Mouse (Mus musculus) large intestine, adult 2 months (tissue): ENCODE data around the gene Olfr288. TPM values are rescaled to one million over a fixed set of nuclear protein-coding genes. Genes with fewer than 3 reads are reported as not detected.

Experiments
- DNase-seq: peaks from one replicate; pipeline ENCODE4 v3.0.0-alpha.2; 2012; ENCODE audit warnings: low read depth, low spot score
- WGBS: fragments of 180-500 bp; shearing (Covaris S2); methylation state at CpG from one replicate; pipeline ENCODE4 v1.1.7; 2018; 5-methylcytosine and 5-hydroxymethylcytosine counted together
- polyA plus RNA-seq: library from polyadenylated mRNA; depleted of rRNA; stranded (reverse); fragments of >200 nt; gene quantifications from 2 replicates; pipeline ENCODE4 v1.2.3, GENCODE M21; 2012

Gene Olfr288
- polyA plus RNA-seq, 1 experiment, result not detected

DNA sequence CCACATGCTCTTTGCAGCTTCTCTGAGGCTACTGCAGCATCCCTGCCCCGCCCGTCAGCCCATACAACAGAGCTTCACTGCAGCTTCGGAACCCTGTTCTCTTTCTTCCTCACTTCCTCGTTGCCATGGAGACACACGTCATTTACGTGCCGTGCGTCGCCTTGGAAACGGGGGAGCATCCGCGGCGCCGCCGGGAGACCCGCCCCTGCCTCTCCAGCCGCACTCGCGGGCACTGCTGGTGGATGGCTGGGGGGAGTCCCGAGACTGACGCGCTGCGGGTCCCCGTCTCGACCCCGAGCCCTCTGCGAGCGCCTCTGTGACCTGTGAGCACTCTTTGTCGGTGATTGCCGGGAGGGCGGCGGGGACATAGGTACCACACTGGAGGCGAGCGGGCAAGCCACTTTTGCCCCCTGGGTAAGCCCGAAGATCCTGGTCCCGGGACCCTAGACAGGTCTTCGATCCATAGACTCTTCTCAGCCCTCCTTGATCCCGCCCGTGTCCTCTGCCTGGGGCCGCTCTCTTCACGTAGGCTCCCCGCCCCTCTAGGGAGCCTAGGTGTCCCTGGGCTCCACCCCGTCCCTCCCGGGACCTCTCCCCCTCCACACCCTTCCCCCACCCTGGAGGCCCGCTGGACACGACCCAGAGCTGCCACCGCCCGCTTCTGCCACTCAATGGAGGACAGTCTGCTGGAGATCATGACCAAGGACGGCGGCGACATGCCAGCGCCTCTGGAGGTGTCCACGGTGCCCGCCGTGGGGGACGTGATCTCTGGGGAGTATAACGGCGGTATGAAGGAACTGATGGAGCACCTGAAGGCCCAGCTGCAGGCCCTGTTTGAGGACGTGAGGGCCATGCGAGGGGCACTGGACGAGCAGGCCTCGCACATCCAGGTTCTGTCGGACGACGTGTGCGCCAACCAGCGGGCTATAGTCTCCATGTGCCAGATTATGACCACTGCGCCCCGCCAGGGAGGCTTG lies 27.4 kb downstream of the Olfr288 start:
- WGBS, result 3% methylated on average over 69 of the region's 69 CpGs
- DNase-seq, result no peak

DNA sequence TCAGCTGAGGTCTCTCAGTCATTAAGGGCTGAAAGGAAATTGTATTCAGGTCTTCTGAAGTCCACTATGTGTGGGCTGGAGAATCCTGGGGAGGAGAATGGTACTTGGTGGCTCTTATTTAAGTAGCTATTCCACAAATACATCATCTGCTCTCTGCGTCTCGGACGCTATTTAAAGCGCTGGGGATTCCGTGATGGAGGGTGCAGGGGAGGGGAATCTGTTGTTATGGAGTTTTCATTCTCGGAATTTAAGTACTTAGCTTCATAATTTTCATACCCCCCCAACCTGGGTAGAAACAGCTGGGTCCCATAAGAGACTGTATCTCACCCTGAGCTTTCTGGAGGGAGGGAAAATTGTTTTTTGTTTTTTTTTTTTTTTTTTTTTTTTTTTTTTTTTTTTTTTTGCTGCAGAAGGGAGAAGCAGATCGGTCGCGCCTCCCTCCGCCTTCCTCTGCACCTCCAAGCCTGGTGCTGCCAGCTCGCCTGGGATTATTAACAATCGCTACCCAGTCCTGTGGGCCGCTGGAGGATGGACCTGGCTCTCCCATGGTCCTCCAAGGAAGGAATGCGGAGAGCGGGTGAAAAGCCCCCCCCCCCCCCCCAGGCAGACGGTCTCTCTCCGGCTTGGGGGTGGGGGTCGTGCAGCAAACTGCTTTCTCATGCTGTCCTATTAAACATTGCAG lies 28.2 kb downstream of the Olfr288 start, which contains the start of gene Ccdc184:
Gene Ccdc184 (plus strand): TSS at position 196 of the 682 bp plus-strand sequence.
- no peak for DNase-seq
- 8% methylated on average over 18 of the region's 18 CpGs for WGBS

DNA sequence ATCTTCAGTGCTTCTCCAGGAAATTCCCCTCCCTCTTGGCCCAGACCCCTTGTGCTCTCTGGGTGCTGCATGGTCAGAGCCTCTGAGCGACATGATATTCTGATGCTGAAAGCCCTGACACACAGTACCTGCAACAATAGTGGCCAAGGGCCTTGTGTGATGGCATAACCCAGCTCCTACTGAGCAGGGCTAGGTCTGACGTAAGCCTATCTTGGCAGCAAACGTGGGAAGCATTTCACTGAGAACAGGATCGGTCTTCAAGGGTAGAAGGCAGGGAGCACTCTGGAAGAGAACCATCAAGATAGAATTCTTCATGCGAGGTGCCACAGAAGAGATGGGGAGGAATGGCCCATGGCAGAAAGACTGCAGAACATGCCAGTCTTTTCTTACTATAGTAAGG lies 29.8 kb downstream of the Olfr288 start, which contains the start of gene Asb8:
Gene Asb8 (minus strand): TSS at position 101 of the 400 bp plus-strand sequence.
- 79% methylated on average over 5 of the region's 5 CpGs for WGBS
- no peak for DNase-seq

DNA sequence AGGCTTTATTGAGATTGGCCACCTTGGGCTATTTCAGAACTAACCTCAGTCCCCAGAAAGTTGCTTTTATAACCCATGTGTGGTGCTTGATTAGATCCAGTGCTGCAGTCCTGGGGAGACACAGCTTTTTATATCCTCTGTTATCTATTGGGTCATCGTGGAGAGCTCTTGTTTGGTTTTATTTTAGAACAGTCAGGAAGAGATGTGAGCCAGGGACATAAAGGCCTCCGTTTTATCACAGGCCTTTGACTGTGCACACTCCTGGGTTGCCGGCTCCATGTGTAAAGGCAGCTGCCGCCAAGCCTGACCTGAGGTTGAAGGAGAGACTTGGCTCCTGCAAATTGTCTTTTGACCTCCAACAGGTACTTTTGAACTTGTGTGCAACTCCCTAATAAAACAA lies 32.8 kb downstream of the Olfr288 start:
- 51% methylated on average over 4 of the region's 4 CpGs for WGBS
- no peak for DNase-seq

DNA sequence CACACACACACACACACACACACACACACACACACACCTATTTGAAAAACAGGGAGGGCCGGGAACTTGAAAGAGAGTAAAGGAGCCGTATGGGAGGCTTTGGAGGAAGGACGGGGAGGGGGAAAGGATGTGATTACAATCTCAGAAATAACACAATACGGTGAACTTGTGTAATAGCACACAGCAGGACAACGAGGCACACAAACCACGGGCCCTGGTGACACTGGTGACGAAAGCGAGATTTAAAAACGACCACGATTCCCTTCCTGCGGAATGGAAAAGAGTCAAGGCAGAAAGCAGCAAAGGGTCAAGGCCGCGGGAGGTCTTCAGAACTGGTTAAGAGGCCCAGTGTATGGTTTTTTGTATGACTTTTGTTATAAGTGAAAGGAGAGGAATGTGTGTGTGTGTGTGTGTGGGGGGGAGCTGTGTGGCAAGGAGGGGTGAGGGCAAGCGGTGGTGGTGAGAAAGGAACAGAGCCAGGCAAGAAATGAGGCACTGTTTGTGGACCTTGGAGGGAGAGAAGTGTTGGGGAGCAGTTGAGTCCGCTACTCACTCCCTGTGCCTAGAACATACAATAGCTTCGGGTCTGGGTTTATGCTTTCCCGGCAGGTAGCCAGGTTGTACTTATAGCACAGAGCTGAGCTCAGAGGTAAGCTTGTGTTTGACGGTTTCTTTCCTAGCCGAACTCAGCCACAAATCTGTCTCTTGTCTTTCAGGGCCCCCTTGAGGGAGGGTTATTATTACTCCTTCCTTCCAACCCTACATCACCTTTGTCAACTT lies 34.1 kb downstream of the Olfr288 start:
- no peak for DNase-seq
- 74% methylated on average over 19 of the region's 19 CpGs for WGBS

DNA sequence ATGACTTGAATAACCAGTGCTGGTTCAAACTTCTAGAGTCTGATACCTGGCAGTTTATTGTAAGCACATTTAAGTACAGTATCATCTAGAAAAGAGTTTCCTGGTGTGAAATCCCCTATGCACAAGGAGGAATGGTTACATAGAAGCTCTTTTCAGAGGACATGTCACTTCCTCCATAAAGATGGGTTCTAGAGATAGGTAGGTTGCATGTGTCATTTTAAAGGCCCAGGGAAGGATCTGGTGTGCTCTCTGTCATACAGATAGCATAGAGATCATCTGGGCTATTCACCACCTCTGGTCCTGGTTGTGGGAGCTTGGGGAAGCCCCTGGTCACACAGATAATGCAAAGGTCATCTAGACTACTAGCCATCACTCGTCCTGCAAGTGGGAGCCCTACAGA lies 38.1 kb downstream of the Olfr288 start:
- 56% methylated on average over 1 of the region's 1 CpGs for WGBS
- DNase-seq, result no peak

DNA sequence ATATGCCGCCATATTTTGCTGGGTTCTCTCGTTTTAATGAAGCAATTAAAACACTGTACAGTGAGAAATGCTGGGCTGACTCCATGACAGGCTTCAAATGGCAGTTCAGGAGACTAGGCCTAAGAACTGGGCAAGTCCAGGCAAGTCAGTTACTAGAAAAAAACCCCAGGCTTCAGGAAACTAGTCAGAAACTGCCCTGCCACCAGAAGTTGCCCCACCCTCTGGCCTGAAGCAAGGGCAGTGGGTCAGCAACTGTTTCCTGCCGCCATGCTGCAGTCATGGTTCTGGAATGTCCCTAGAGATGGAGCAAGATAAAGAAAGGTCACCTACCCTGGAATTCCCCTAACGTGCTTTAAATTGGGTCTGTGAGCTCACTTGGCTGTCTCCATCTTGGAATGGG lies 39.4 kb downstream of the Olfr288 start:
- WGBS, result 57% methylated on average over 4 of the region's 4 CpGs
- no peak for DNase-seq

DNA sequence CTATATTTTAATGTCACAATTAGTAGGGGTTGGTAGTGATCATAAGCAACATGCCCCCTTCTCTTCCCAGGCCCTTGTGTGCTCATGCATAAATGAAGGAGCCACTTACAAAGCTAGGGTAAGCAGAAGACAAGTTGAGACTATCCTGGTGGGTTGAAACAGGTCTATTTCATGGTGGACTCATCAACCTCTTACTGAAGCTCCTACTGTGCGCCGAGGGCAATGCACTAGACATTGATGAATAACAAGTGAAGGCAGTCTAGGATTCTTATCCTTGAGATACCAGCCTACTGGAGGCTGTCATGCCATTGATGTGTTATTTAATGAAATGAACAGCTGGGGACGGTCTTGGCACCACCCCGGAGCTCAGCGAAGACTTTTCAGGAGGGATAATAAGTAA lies 40.1 kb downstream of the Olfr288 start:
- DNase-seq, result no peak
- 94% methylated on average over 5 of the region's 5 CpGs for WGBS

DNA sequence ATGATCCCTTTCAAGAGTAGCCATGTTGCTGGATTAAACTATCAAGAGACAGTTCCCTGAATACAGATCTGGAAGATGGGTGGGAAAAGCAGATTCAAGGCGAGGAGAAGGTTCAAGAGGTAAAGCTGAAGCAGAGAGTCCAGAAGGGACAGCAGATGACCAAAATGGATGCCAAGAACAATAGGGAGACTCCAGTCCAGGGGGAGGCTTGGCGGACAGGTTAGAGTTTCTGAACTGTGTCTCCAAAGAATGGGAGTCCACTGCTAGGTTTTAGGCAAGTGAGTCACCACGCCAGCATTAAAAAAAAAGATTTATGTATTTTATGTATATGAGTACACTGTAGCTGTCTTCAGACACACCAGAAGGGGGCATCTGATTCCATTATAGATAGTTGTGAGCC lies 40.7 kb downstream of the Olfr288 start:
- no peak for DNase-seq

DNA sequence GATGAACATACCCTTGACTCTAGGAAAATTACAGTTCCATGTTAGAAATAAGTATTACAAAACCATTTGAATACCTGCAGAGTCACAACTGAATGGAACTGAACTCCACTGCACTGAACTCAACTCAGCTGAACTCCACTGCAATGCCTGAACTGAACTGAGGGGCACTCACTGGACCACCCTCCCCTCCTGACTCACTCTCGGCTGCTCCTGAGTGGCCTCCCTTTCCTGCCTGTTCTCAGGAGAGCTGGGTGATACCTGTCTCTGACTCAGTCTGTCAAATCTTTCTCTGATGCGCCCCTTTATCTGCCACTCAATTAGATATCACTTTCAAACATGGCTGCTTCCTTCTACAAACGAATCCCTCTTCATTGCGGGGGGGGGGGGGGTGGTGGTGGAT lies 41.2 kb downstream of the Olfr288 start:
- DNase-seq, result no peak
- WGBS, result 64% methylated on average over 4 of the region's 4 CpGs

More for the DNA sequence above, 40.7 kb downstream of the Olfr288 start:
- 77% methylated on average over 3 of the region's 3 CpGs for WGBS

DNA sequence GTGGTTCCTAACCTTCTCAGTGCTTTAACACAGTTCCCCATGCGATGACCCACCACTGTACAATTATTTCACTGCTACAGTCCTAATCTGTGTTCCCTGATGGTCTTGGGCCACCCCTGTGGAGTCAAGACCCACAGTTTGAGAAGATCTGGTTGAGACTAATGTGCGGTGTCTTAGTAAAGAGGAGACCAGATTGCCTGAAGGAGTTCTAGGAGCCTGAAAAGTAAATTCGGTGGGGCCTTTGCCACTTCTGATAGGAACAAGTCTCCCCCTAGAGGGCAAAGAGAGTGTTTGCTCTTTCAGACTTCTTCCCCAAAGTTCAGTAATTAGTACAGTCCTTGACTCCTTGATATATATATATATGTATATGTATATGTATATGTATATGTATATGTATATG lies 41.7 kb downstream of the Olfr288 start:
- DNase-seq, result no peak
- WGBS, result 32% methylated on average over 3 of the region's 3 CpGs

DNA sequence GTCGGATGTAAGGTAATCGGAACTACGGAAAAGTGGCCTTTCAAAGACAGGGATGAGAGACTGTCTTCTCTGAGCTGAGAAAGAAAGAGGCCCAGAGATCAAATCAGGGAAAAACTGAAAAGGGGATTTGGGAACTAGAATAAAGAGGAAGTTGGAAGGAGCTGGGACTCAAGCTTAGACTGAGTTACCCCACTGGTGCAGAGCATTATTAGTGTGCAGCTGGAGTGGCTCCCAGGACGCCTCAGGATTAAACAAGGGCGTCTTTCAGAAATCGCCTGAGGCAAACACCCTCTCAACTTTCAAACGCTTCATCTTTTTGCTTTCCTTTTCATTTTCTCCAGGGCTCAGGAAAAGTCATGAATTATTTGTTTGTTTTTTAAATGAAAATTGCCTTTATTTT lies 42.4 kb downstream of the Olfr288 start:
- no peak for DNase-seq
- 79% methylated on average over 7 of the region's 7 CpGs for WGBS

DNA sequence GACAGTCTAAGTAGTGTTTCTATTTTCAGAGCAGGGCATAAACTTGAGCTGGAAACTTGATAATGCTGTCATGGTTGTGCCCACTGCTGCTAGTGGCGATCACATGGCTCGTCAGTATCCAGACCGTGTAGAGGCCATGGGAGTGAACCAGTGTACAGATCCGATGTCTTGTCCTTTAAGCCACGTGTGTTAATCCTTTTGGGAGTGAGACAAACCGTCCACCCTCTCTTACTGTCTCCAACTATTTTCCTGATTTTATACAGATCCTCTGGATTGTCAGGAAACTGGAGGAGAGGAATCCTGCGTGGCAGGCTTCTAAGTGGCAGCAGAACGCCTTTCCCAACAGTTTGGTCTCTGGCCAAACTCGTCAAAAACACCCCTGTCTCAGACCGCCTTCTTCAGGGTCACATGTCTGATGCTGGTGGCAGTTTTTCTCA lies 46.2 kb downstream of the Olfr288 start:
- DNase-seq, result no peak
- 53% methylated on average over 10 of the region's 10 CpGs for WGBS

DNA sequence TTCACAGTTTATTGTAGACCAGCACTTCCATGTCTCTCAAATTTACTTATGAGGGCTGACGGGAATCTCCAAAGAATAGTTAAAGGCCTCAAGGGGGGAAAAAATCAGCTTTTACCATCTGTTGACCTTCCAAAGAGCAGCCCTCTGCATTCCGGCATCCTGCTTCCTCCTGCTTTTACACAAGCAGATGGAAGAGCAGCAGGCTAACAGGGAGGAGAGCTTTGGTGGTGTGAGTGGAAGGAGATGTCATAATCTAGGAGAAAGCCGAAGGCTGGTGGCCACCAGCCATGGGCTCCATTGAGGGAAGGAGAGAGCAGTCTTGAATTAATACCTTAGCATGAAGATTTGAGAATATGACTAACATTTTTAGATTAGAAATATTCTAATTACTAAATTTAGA lies 47.0 kb downstream of the Olfr288 start:
- 79% methylated on average over 3 of the region's 3 CpGs for WGBS
- no peak for DNase-seq

DNA sequence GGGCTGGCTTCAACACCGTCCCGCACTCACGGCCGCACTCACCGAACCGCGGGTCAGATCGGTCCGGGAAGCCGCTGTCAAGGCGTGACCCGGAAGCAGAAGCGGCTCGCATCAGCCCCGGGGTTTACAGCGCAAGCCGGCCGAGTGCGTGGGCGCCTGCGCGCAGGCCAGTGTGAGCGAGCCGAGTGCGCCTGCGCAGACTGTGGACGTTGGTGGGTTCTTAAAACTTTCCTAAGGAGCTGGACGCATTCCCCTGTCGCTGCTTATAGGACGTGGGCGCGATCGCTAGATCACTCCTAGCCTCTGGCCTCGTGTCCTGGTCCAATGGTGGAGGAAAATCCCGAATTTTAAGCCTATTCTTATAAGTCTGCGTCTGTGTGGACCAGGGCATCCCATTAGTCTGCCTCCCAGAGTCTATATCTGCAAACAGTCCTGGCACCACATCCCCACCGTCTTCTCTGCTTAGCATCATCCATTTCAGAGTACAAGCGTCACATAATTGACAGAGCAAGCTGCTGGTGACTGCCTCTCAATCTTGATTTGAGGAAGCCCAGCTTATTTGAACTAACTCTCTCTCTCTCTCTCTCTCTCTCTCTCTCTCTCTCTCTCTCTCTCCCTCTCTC lies 49.7 kb downstream of the Olfr288 start:
- 2% methylated on average over 38 of the region's 38 CpGs for WGBS
- DNase-seq, result peak; percentile 69

DNA sequence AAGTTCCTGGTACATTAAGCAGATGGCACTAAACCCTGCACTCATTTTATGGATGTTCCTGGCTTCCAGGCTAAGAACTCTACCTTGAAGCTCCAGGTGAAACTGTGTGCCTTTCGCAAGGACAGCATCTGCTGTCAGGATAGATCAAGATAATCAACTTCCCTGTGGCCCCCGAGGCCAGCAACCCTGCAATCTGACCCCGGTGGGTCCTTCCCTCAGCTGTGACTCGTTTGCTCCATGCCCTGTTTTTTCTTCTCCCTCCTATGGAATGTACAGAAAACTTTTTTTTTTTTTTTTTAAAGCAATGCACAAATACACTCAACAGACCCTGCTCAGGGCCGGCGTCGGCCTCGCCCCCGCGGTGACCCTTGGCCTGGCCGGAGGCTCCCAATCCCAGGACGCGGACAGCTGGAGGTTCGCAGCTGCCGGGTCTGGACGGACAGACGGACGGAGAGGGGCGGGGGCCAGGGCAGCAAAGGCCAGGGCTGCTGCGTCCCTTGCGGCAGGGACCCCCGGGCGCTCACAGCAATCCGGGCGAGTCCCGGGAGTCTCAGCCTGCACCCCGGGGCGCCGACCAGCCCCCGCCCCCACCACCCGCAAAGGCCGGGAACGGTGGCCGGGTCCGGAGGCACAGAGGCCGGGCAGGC lies 50.4 kb downstream of the Olfr288 start:
- WGBS, result under 1% methylated on average over 36 of the region's 36 CpGs

DNA sequence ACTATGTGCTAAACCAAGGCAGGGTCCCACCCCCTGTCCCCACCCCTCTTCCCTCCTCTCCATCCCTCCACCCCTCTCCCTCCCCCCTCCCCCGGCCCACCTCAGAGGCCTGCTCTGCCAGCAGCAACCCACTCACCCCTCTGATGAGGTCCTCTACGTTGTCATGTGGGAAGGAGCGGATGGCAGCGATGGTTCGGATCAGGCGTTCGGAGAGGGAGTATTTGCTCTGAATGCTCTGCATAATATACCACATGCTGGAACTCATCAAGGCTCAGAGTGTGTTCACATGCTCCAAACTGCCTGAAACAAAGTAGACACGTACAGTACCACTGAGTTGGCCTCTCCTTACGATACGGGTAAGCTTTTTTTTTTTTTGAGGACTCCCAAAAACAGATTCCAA lies 52.8 kb downstream of the Olfr288 start:
- no peak for DNase-seq
- WGBS, result 92% methylated on average over 10 of the region's 10 CpGs

More for the DNA sequence above, 50.4 kb downstream of the Olfr288 start:
- DNase-seq, result peak; percentile 8

DNA sequence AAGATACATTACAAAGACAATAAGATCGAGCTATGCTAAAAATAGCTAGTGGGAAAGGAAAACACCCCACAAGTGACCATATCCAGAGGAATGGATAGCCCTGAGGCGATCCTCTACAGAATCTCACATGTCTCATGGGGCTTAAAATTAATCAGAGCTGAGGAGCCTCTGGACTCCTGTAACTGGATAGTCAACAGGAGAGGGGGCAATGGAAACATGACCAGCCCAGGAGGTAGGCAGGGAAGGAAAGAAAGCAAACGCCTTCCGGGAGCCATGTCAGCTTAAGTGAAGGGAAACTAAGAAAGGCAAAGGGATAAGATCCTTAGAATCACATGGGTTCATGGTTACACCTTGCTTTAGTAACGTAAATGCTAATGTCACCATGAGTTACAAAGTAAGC lies 54.5 kb downstream of the Olfr288 start:
- 93% methylated on average over 5 of the region's 5 CpGs for whole genome bisulfite sequencing
- no peak for DNase-seq

DNA sequence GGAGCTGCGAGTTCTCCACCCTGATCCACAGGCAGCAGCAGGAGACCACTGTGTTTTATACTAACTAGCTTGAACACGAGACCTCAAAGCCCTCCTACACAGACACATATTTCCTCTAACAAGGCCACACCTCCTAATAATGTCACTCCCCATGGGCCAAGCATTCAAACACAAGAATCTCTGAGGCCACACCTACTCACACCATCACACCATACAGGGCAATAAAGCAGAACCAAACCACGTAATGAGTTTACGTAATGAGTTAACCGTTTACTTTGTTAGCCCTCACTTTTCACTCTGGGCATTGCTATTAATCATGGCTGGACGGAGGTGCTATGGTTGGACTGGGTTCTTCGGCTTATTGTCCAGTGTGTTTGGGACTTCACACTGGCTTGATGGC lies 55.6 kb downstream of the Olfr288 start:
- DNase-seq, result peak; percentile 37

More for the DNA sequence above, 55.6 kb downstream of the Olfr288 start:
- 33% methylated on average over 7 of the region's 7 CpGs for WGBS
